8 mouse cellular contexts compared by ENCODE assay signal in genomic region chr17:75464331-75464982, GRCm38 (mm10). TPM values are rescaled to one million over a fixed set of nuclear protein-coding genes. Genes with fewer than 3 reads are reported as not detected.
DNase-seq lines count a peak whose midpoint lies in the region; ATAC-seq and TF ChIP-seq lines count a peak whose summit lies in the region.

No protein-coding gene starts in this region.

- TF ChIP-seq CTCF in forebrain, postnatal 0 days (IDR thresholded peaks at IDR 0.05; ENCODE audit: low read depth), result no peak

- H3K36me3 ChIP-seq in forebrain, embryonic 16.5 days (ENCODE audit: control insufficient read depth, insufficient read depth), result no peaks in the 10 kb centered on the region
- H3K36me3 ChIP-seq in forebrain, postnatal 0 days (ENCODE audit: insufficient read depth), result no peaks in the 10 kb centered on the region
- no peaks in the 10 kb centered on the region for H3K36me3 ChIP-seq in midbrain, embryonic 10.5 days
- no peaks in the 10 kb centered on the region for H3K36me3 ChIP-seq in midbrain, embryonic 14.5 days (ENCODE audit: control insufficient read depth, insufficient read depth, low read length)
- H3K36me3 ChIP-seq in hindbrain, embryonic 13.5 days, result no peaks in the 10 kb centered on the region
- no peaks in the 10 kb centered on the region for H3K36me3 ChIP-seq in neural tube, embryonic 13.5 days

- H3K4me2 ChIP-seq in forebrain, embryonic 16.5 days (ENCODE audit: low read length), result no peak overlapping the region; the same call in 1 of the 2 replicates
- no peak overlapping the region for H3K4me2 ChIP-seq in forebrain, postnatal 0 days (ENCODE audit: low read depth)
- no peak overlapping the region for H3K4me2 ChIP-seq in midbrain, embryonic 14.5 days (ENCODE audit: low read length)
- H3K4me2 ChIP-seq in hindbrain, embryonic 13.5 days, result peak overlapping the region; percentile 40; the same call in 1 of the 2 replicates
- peak overlapping the region; percentile 35; the same call in 1 of the 2 replicates for H3K4me2 ChIP-seq in neural tube, embryonic 13.5 days

- no peak overlapping the region for H3K27ac ChIP-seq in forebrain, embryonic 16.5 days (ENCODE audit: low read length)
- H3K27ac ChIP-seq in forebrain, postnatal 0 days (ENCODE audit: low read depth, low read length), result no peak overlapping the region
- no peak overlapping the region for H3K27ac ChIP-seq in midbrain, embryonic 10.5 days (replicated peaks)
- H3K27ac ChIP-seq in midbrain, embryonic 14.5 days (replicated peaks; ENCODE audit: low read depth, low read length), result no peak overlapping the region
- H3K27ac ChIP-seq in hindbrain, embryonic 13.5 days, result no peak overlapping the region
- H3K27ac ChIP-seq in neural tube, embryonic 13.5 days (replicated peaks), result no peak overlapping the region

- 18% methylated on average over 9 of the region's 9 CpGs for WGBS in forebrain, embryonic 16.5 days
- 25% methylated on average over 9 of the region's 9 CpGs for WGBS in forebrain, postnatal 0 days
- 14% methylated on average over 9 of the region's 9 CpGs for WGBS in midbrain, embryonic 10.5 days
- WGBS in midbrain, embryonic 14.5 days, result 15% methylated on average over 9 of the region's 9 CpGs
- WGBS in hindbrain, embryonic 13.5 days, result 24% methylated on average over 9 of the region's 9 CpGs
- 24% methylated on average over 9 of the region's 9 CpGs for WGBS in neural tube, embryonic 13.5 days

- 0 out of 2 replicates have a peak, but pooled peaks have one; percentile 12 for ATAC-seq in forebrain, embryonic 16.5 days
- no peak for ATAC-seq in forebrain, postnatal 0 days
- ATAC-seq in midbrain, embryonic 14.5 days (ENCODE audit: low FRiP score, low TSS enrichment), result no peak
- 0 out of 2 replicates have a peak, but pooled peaks have one; percentile 18 for ATAC-seq in hindbrain, embryonic 13.5 days (ENCODE audit: low FRiP score)
- ATAC-seq in neural tube, embryonic 13.5 days (ENCODE audit: low read depth), result no peak
- ATAC-seq in erythroblast, adult 5-6 weeks (replicated peaks; ENCODE audit: low FRiP score, poor library complexity, severe bottlenecking), result no peak

- no peak overlapping the region for H3K4me3 ChIP-seq in forebrain, embryonic 16.5 days (replicated peaks; ENCODE audit: low read length)
- no peak overlapping the region for H3K4me3 ChIP-seq in forebrain, postnatal 0 days (ENCODE audit: low read depth, low read length)
- H3K4me3 ChIP-seq in midbrain, embryonic 10.5 days, result no peak overlapping the region
- no peak overlapping the region for H3K4me3 ChIP-seq in midbrain, embryonic 14.5 days (replicated peaks; ENCODE audit: low read depth, low read length)
- no peak overlapping the region for H3K4me3 ChIP-seq in hindbrain, embryonic 13.5 days
- H3K4me3 ChIP-seq in neural tube, embryonic 13.5 days, result no peak overlapping the region

- no peaks in the 10 kb centered on the region for H3K27me3 ChIP-seq in forebrain, embryonic 16.5 days (replicated peaks; ENCODE audit: control insufficient read depth, insufficient read depth, low read length)
- H3K27me3 ChIP-seq in forebrain, postnatal 0 days (ENCODE audit: insufficient read depth, low read length), result no peaks in the 10 kb centered on the region
- H3K27me3 ChIP-seq in midbrain, embryonic 10.5 days (ENCODE audit: low read depth, poor library complexity, severe bottlenecking), result 0 out of 2 replicates have a peak, but pooled peaks cover 12% of the 10 kb centered on the region
- no peaks in the 10 kb centered on the region for H3K27me3 ChIP-seq in midbrain, embryonic 14.5 days (ENCODE audit: control insufficient read depth, insufficient read depth, low read length)
- 0 out of 2 replicates have a peak, but pooled peaks cover 6% of the 10 kb centered on the region for H3K27me3 ChIP-seq in hindbrain, embryonic 13.5 days
- peaks cover 20% of the 10 kb centered on the region for H3K27me3 ChIP-seq in neural tube, embryonic 13.5 days

- H3K4me1 ChIP-seq in forebrain, embryonic 16.5 days (replicated peaks; ENCODE audit: control insufficient read depth, insufficient read depth, low read length), result peaks cover 12% of the 10 kb centered on the region; the same call in 1 of the 2 replicates
- H3K4me1 ChIP-seq in forebrain, postnatal 0 days (ENCODE audit: insufficient read depth), result peaks cover 6% of the 10 kb centered on the region; the same call in 1 of the 2 replicates
- H3K4me1 ChIP-seq in midbrain, embryonic 10.5 days, result peaks cover 12% of the 10 kb centered on the region
- no peaks in the 10 kb centered on the region for H3K4me1 ChIP-seq in midbrain, embryonic 14.5 days (ENCODE audit: control insufficient read depth, insufficient read depth, low read length)
- H3K4me1 ChIP-seq in hindbrain, embryonic 13.5 days (replicated peaks), result peaks cover 14% of the 10 kb centered on the region
- peaks cover 10% of the 10 kb centered on the region for H3K4me1 ChIP-seq in neural tube, embryonic 13.5 days (replicated peaks)

- H3K9me3 ChIP-seq in forebrain, embryonic 16.5 days (ENCODE audit: control insufficient read depth, low read length), result no peaks in the 10 kb centered on the region
- no peaks in the 10 kb centered on the region for H3K9me3 ChIP-seq in forebrain, postnatal 0 days (ENCODE audit: low read length)
- H3K9me3 ChIP-seq in midbrain, embryonic 10.5 days (replicated peaks), result no peaks in the 10 kb centered on the region
- no peaks in the 10 kb centered on the region for H3K9me3 ChIP-seq in midbrain, embryonic 14.5 days (ENCODE audit: control insufficient read depth, low read length)
- H3K9me3 ChIP-seq in hindbrain, embryonic 13.5 days, result no peaks in the 10 kb centered on the region
- no peaks in the 10 kb centered on the region for H3K9me3 ChIP-seq in neural tube, embryonic 13.5 days

- H3K9ac ChIP-seq in forebrain, embryonic 16.5 days (replicated peaks; ENCODE audit: low read depth, low read length), result no peak overlapping the region
- no peak overlapping the region for H3K9ac ChIP-seq in forebrain, postnatal 0 days
- no peak overlapping the region for H3K9ac ChIP-seq in midbrain, embryonic 14.5 days (replicated peaks; ENCODE audit: low read length)
- no peak overlapping the region for H3K9ac ChIP-seq in hindbrain, embryonic 13.5 days
- no peak overlapping the region for H3K9ac ChIP-seq in neural tube, embryonic 13.5 days

- no peak for DNase-seq in forebrain, postnatal 0 days
- DNase-seq in midbrain, embryonic 10.5 days (ENCODE audit: low spot score), result peak; percentile 14
- no peak for DNase-seq in midbrain, embryonic 14.5 days
- no peak for DNase-seq in thymus, postnatal 14 days

RNA-seq across cellular contexts. Expression of gene Rasgrp3, which starts 28.8 kb away (rescaled TPM):
- 4.9 and 6.0 TPM in 2 replicates for polyA plus RNA-seq in forebrain, embryonic 16.5 days (2015; fragmentation: Nextera tagmentation; extraction: Ambion mirVana)
- 5.5 and 13.8 TPM in 2 replicates for total RNA-seq in forebrain, postnatal 0 days (2014; rRNA removed)
- polyA plus RNA-seq in forebrain, postnatal 0 days (2015; fragmentation: Nextera tagmentation; extraction: Ambion mirVana), result 4.4 and 4.5 TPM in 2 replicates
- polyA plus RNA-seq in midbrain, embryonic 10.5 days (2016; fragmentation: Nextera tagmentation; extraction: Ambion mirVana), result 6.3 and 7.5 TPM in 2 replicates
- 2.6 and 8.4 TPM in 2 replicates for polyA plus RNA-seq in midbrain, embryonic 14.5 days (2014; fragmentation: Nextera tagmentation; extraction: Ambion mirVana)
- polyA plus RNA-seq in hindbrain, embryonic 13.5 days (2015; fragmentation: Nextera tagmentation; extraction: Ambion mirVana), result 7.4 and 8.2 TPM in 2 replicates
- 6.0 and 12.5 TPM in 2 replicates for polyA plus RNA-seq in neural tube, embryonic 13.5 days (2015; fragmentation: Nextera tagmentation; extraction: Ambion mirVana)
- total RNA-seq in erythroblast, adult 5-6 weeks (2015; ENCODE audit: low replicate concordance), result not detected in 2 replicates
- total RNA-seq in erythroblast, adult 5-6 weeks (2017; ENCODE audit: low replicate concordance), result not detected in 2 replicates

Comparison
In these comparisons a context has a peak if more than half of its experiments do, and no peak if none do; other contexts are left out.
1. ATAC-seq: peak in forebrain, embryonic 16.5 days (single experiment) and hindbrain, embryonic 13.5 days (single experiment); none in forebrain, postnatal 0 days (single experiment), midbrain, embryonic 14.5 days (single experiment), neural tube, embryonic 13.5 days (single experiment) and erythroblast, adult 5-6 weeks (single experiment).
2. H3K4me2 ChIP-seq: peak in hindbrain, embryonic 13.5 days (single experiment) and neural tube, embryonic 13.5 days (single experiment); none in forebrain, embryonic 16.5 days (single experiment), forebrain, postnatal 0 days (single experiment) and midbrain, embryonic 14.5 days (single experiment).